Mouse (Mus musculus): ENCODE measurements around the gene Csf2.
"Not testable (repeated sequence)": the region's sequence is repeated elsewhere in the genome, so short reads cannot be mapped to it uniquely, and the experiment has no call there.

The Csf2 gene

GRCm38 (mm10) chr11:54248940-54249717 is at the start of gene Csf2:
Gene Csf2, minus strand, starts transcription at chr11:54249667.
- no peak for DNase-seq (ENCODE audit: low spot score)

GRCm38 (mm10) chr11:54298777-54299176 is 49.3 kb upstream of the Csf2 start:
- DNase-seq (ENCODE audit: low spot score) = no peak

GRCm38 (mm10) chr11:54297471-54297870 is 48.0 kb upstream of the Csf2 start:
- not testable (repeated sequence) for DNase-seq (ENCODE audit: low spot score)

- no peak for DNase-seq (ENCODE audit: low spot score)
Measured at GRCm38 (mm10) chr11:54296734-54297133, 47.3 kb upstream of the Csf2 start.

- no peak for DNase-seq (ENCODE audit: low spot score)
Measured at GRCm38 (mm10) chr11:54295971-54296370, 46.5 kb upstream of the Csf2 start.

GRCm38 (mm10) chr11:54293980-54294807 is 44.7 kb upstream of the Csf2 start:
- no peak for DNase-seq (ENCODE audit: low spot score)

GRCm38 (mm10) chr11:54292163-54292562 is 42.7 kb upstream of the Csf2 start:
- no peak for DNase-seq (ENCODE audit: low spot score)

GRCm38 (mm10) chr11:54287821-54288453 is 38.5 kb upstream of the Csf2 start:
- no peak for DNase-seq (ENCODE audit: low spot score)

- DNase-seq (ENCODE audit: low spot score) = no peak
Measured at GRCm38 (mm10) chr11:54271437-54271949, 22.0 kb upstream of the Csf2 start.

GRCm38 (mm10) chr11:54269191-54269896 is 19.9 kb upstream of the Csf2 start:
- DNase-seq (ENCODE audit: low spot score) = no peak

- no peak for DNase-seq (ENCODE audit: low spot score)
Measured at GRCm38 (mm10) chr11:54267177-54267576, 17.7 kb upstream of the Csf2 start, which contains the start of gene Il3. Gene Il3, minus strand, starts transcription at chr11:54267277.

- DNase-seq (ENCODE audit: low spot score) = peak; percentile 61
Measured at GRCm38 (mm10) chr11:54264542-54264941, 15.1 kb upstream of the Csf2 start.

- no peak for DNase-seq (ENCODE audit: low spot score)
Measured at GRCm38 (mm10) chr11:54263405-54264031, 14.1 kb upstream of the Csf2 start.

GRCm38 (mm10) chr11:54256624-54257376 is 7.3 kb upstream of the Csf2 start:
- peak; percentile 29 for DNase-seq (ENCODE audit: low spot score)

- DNase-seq (ENCODE audit: low spot score) = no peak
Measured at GRCm38 (mm10) chr11:54254114-54254513, 4.6 kb upstream of the Csf2 start.

- no peak for DNase-seq (ENCODE audit: low spot score)
Measured at GRCm38 (mm10) chr11:54250575-54250974, 1.1 kb upstream of the Csf2 start.

GRCm38 (mm10) chr11:54249748-54250147 is 281 bp upstream of the Csf2 start:
- DNase-seq (ENCODE audit: low spot score) = no peak

GRCm38 (mm10) chr11:54247251-54247950 is 2.1 kb downstream of the Csf2 start:
- DNase-seq (ENCODE audit: low spot score) = no peak

- DNase-seq (ENCODE audit: low spot score) = no peak
Measured at GRCm38 (mm10) chr11:54244465-54244864, 5.0 kb downstream of the Csf2 start.

- DNase-seq (ENCODE audit: low spot score) = no peak
Measured at GRCm38 (mm10) chr11:54242494-54242893, 7.0 kb downstream of the Csf2 start.
